Mouse (Mus musculus): ENCODE data around the gene Btbd9.

GRCm38 (mm10) chr17:30607330-30607729, 31.0 kb upstream of the Btbd9 start:
- TF ChIP-seq CTCF (IDR thresholded peaks at IDR 0.05; ENCODE audit: extremely low read depth, insufficient read depth, low read length) = no peak
- TF ChIP-seq POLR2A (IDR thresholded peaks at IDR 0.05; ENCODE audit: extremely low read depth, insufficient read depth, low read length) = no peak
